Mouse (Mus musculus) C3H10T1/2 (cell line): ENCODE data around the gene Heph. TPM values are rescaled to one million over a fixed set of nuclear protein-coding genes. Genes with fewer than 3 reads are reported as not detected.

ENCODE experiments used
- polyA plus RNA-seq, 2 experiments: library from polyadenylated mRNA; unstranded; fragments of >200 nt; fragmentation: generic; extraction: Trizol; gene quantifications; one replicate each; pipeline ENCODE4 v1.2.1; 2012; ENCODE audit warnings: missing spikeins in 2 of 2

The Heph gene
- polyA plus RNA-seq: under 1 TPM in 1 of 2 experiments, not detected in 1; 0.01 TPM

GRCm38 (mm10) chrX:96455149-96455548 lies at the start of gene Heph:
Gene Heph (plus strand): TSS chrX:96455359.

GRCm38 (mm10) chrX:96456201-96456963 lies 1.2 kb downstream of the Heph start, which contains the start of gene Hsf3:
Gene Hsf3 (minus strand): TSS chrX:96456294.

Other genes starting within 250 kb of the Heph start
- not detected for gene Vsig4, start 161.9 kb upstream of the Heph start, polyA plus RNA-seq
- not detected for gene Hsf3, start 935 bp downstream of the Heph start, polyA plus RNA-seq